Mouse (Mus musculus): Measurements from ENCODE around the gene Gm17693. TPM values are rescaled to one million over a fixed set of nuclear protein-coding genes. Genes with fewer than 3 reads are reported as not detected.
"Not testable (repeated sequence)": the region's sequence is repeated elsewhere in the genome, so short reads cannot be mapped to it uniquely, and the experiment has no call there.

The Gm17693 gene
- not detected in 2 replicates for polyA plus RNA-seq (2012)

DNA sequence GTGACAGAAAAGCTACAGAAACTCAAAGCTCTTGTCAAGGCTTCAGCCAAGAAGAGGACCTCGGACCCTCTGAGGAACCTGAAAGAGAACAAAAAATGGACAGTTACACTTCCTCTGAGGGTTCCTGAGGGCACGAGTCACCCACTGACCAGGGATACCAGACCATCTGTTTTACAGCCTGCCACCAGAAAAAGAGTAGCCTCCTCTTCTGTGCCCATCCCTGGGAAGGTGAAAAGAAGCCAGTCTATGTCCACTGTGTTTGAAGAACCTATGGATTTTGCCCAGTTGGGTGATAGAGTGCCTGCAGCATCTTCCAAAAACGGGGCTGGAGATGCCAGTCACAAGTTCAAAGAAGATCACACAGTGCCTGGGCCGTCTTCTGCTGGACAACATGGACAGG, at the start of gene Gm17693:
Gm17693 (plus strand) TSS at position 301 of the 400 bp plus-strand sequence.
- TF ChIP-seq GATA1 (IDR thresholded peaks at IDR 0.05; ENCODE audit: low read length) = not testable (repeated sequence)

Measured in G1E-ER4 (cell line).